Comparison of ENCODE assay signal across 16 mouse cellular contexts in the genomic region with DNA sequence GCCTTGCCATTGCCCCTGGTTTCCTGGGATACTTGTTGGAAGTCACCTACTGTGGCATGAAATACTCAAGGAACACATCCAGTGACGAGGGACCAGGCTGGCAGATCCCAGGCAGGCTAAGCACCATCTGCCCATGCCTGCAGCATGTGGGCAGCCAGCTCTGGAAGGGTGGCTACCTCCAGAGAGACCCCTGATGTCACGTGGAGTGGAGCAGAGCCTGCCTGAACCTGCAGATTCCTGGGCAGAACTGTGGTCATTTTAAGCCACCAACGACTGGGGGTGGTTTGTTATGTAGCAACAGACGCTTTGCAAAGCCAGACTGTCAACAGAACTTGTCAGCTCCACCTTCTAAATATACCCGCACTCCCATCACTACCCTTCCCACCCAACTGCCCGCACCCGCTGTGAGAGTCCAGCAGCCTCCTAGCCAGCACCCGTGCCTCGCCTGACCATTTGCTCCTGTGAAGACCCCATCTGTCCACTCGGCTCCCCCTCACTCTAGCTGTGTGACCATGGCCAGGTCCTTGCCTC. TPM values are rescaled to one million over a fixed set of nuclear protein-coding genes. Genes with fewer than 3 reads are reported as not detected.
DNase-seq lines count a peak whose midpoint lies in the region; ATAC-seq and TF ChIP-seq lines count a peak whose summit lies in the region.
"Had no signal": no experiment of that assay in that cellular context is flagged by ENCODE, and none has a peak within 500 bp of the region (broad histone marks: within the 10 kb centered on the region; RNA-seq: fewer than 3 reads in every experiment).

No protein-coding gene starts in this region.

- 0 out of 2 replicates have a peak, but pooled peaks cover 3% of the 10 kb centered on the region for H3K4me1 ChIP-seq in lung, postnatal 0 days (ENCODE audit: insufficient read depth, low read depth, low read length)
- peaks cover 33% of the 10 kb centered on the region for H3K4me1 ChIP-seq in heart, embryonic 16.5 days (ENCODE audit: control insufficient read depth, insufficient read depth, low read length)

- H3K27me3 ChIP-seq in lung, postnatal 0 days (replicated peaks; ENCODE audit: insufficient read depth, low read length) = no peaks in the 10 kb centered on the region
- peaks cover 2% of the 10 kb centered on the region; the same call in 1 of the 2 replicates for H3K27me3 ChIP-seq in heart, embryonic 16.5 days (ENCODE audit: control insufficient read depth, insufficient read depth, low read length)
- H3K27me3 ChIP-seq: embryonic facial prominence, embryonic 13.5 days; forebrain, embryonic 13.5 days; liver, embryonic 15.5 days; midbrain, embryonic 15.5 days had no signal

- no peak for TF ChIP-seq EP300 in lung, postnatal 0 days (IDR thresholded peaks at IDR 0.05)

- no peaks in the 10 kb centered on the region for H3K9me3 ChIP-seq in lung, postnatal 0 days (ENCODE audit: low read length)
- H3K9me3 ChIP-seq in heart, embryonic 16.5 days (replicated peaks; ENCODE audit: control insufficient read depth, low read length) = no peaks in the 10 kb centered on the region
- H3K9me3 ChIP-seq: embryonic facial prominence, embryonic 13.5 days; forebrain, embryonic 13.5 days; liver, embryonic 15.5 days; midbrain, embryonic 15.5 days had no signal

- no peak for TF ChIP-seq CTCF in lung, postnatal 0 days (IDR thresholded peaks at IDR 0.05)

- no peak overlapping the region for H3K4me2 ChIP-seq in lung, postnatal 0 days (replicated peaks; ENCODE audit: low read depth, low read length)
- no peak overlapping the region for H3K4me2 ChIP-seq in heart, embryonic 16.5 days (ENCODE audit: low read depth, low read length)
- H3K4me2 ChIP-seq: embryonic facial prominence, embryonic 13.5 days; forebrain, embryonic 13.5 days; liver, embryonic 15.5 days; midbrain, embryonic 15.5 days had no signal

- no peak overlapping the region for H3K27ac ChIP-seq in lung, postnatal 0 days (ENCODE audit: low read length)
- H3K27ac ChIP-seq in heart, embryonic 16.5 days (ENCODE audit: low read length) = peak overlapping the region; percentile 79
- H3K27ac ChIP-seq: embryonic facial prominence, embryonic 13.5 days; forebrain, embryonic 13.5 days; hindbrain, postnatal 0 days; layer of hippocampus, adult 2 months; liver, embryonic 15.5 days; macrophage; midbrain, embryonic 15.5 days had no signal

- H3K4me3 ChIP-seq in lung, postnatal 0 days (ENCODE audit: low read depth, low read length) = no peak overlapping the region
- H3K4me3 ChIP-seq in heart, embryonic 16.5 days (ENCODE audit: low read length) = no peak overlapping the region
- H3K4me3 ChIP-seq: embryonic facial prominence, embryonic 13.5 days; forebrain, embryonic 13.5 days; layer of hippocampus, adult 2 months; liver, embryonic 15.5 days; midbrain, embryonic 15.5 days had no signal

- no peak for ATAC-seq in lung, postnatal 0 days
- ATAC-seq in heart, embryonic 16.5 days (replicated peaks; ENCODE audit: extremely low read depth, insufficient read depth, low FRiP score) = peak; percentile 59
- ATAC-seq: forebrain, embryonic 13.5 days; hindbrain, postnatal 0 days; midbrain, embryonic 15.5 days; Patski had no signal

- no peak overlapping the region for H3K9ac ChIP-seq in lung, postnatal 0 days (replicated peaks; ENCODE audit: low read depth)
- H3K9ac ChIP-seq in heart, embryonic 16.5 days (ENCODE audit: low read length) = no peak overlapping the region
- H3K9ac ChIP-seq: embryonic facial prominence, embryonic 13.5 days; forebrain, embryonic 13.5 days; liver, embryonic 15.5 days; midbrain, embryonic 15.5 days had no signal

- peak; percentile 69 to 83 for DNase-seq in cerebellum, postnatal 10 days
- no peak for DNase-seq in cerebellum, adult 18-20 months
- peak; percentile 39 to 48 for DNase-seq in lung, adult 18-20 months
- no peak for DNase-seq in lung, postnatal 0 days (ENCODE audit: low spot score)
- DNase-seq in right cerebral cortex, postnatal 25 days = peak; percentile 70
- DNase-seq in adrenal gland, postnatal 4 days (ENCODE audit: low spot score in 2 of 2) = no peak
- DNase-seq in layer of hippocampus, postnatal 10 days (ENCODE audit: low spot score in 2 of 2) = no peak

- WGBS in lung, postnatal 0 days = 48% methylated on average over 10 of the region's 10 CpGs
- WGBS in heart, embryonic 16.5 days = 32% methylated on average over 10 of the region's 10 CpGs

- no peaks in the 10 kb centered on the region for H3K36me3 ChIP-seq in lung, postnatal 0 days (ENCODE audit: insufficient read depth, low read length)
- H3K36me3 ChIP-seq in heart, embryonic 16.5 days (ENCODE audit: control insufficient read depth, insufficient read depth) = no peaks in the 10 kb centered on the region
- H3K36me3 ChIP-seq: embryonic facial prominence, embryonic 13.5 days; liver, embryonic 15.5 days; midbrain, embryonic 15.5 days had no signal

RNA-seq across cellular contexts. Expression of gene Lemd2, which starts 41.6 kb away (rescaled TPM):
- 13.2 and 13.9 TPM in 2 replicates for polyA plus RNA-seq in lung, postnatal 0 days (2015; fragmentation: Nextera tagmentation; extraction: Ambion mirVana)
- polyA plus RNA-seq in heart, embryonic 16.5 days (2015; fragmentation: Nextera tagmentation; extraction: Ambion mirVana) = 6.3 and 8.7 TPM in 2 replicates
- total RNA-seq in adrenal gland, postnatal 4 days (2021) = 10 to 100 TPM; 69.1 to 73.3 TPM
- 10 to 100 TPM; 48.4 to 56.2 TPM for total RNA-seq in layer of hippocampus, postnatal 10 days (2021)

Comparison
In these comparisons a context has a peak if more than half of its experiments do, and no peak if none do; other contexts are left out.
1. DNase-seq: peak in cerebellum, postnatal 10 days (2 of 2), lung, adult 18-20 months (2 of 2) and right cerebral cortex, postnatal 25 days (single experiment); none in cerebellum, adult 18-20 months (0 of 2), lung, postnatal 0 days (single experiment), adrenal gland, postnatal 4 days (0 of 2) and layer of hippocampus, postnatal 10 days (0 of 2).